Mouse (Mus musculus) spleen, adult 2 months (tissue): ENCODE results near the gene Npm1.

Source experiments
- CTCF ChIP-seq: fragments of 200-500 bp; IDR thresholded peaks from 2 replicates; pipeline ENCODE4 v1.5.1; 2011; ENCODE audit warnings: mild to moderate bottlenecking, inconsistent platforms; ENCODE audit not compliant: insufficient read depth, insufficient read length, insufficient replicate concordance; ENCODE audit errors: extremely low read depth
- POLR2A ChIP-seq: fragments of 200-500 bp; IDR thresholded peaks from 2 replicates; pipeline ENCODE4 v1.6.1; 2011; ENCODE audit warnings: low read depth, low read length, inconsistent platforms

GRCm38 (mm10) chr11:33134391-33134986 lies 28.5 kb downstream of the Npm1 start:
- no peak for TF ChIP-seq POLR2A
- no peak for TF ChIP-seq CTCF
